Mouse (Mus musculus): ENCODE data around the gene Rhcg.

Rhcg gene

DNA sequence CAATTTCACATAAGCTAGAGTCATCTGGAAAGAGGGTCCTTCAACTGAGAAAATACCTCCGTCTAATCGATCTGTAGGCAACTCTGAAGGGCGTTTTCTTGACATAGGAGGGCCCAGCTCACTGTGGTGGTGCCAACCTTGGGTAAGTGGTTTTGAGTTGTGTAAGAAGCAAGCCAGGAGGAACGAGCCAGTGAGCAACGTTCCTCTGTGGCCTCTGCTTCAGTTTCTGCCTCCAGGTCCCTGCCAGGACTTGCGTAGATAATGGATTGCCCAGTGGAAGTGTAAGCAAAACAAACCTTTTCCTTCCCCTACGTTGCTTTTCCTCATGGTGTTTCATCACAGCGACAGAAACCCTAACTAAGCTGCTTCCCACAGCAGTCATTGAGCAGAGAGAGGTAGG lies 15.5 kb downstream of the Rhcg start:
- no peak for DNase-seq (ENCODE audit: low spot score in 2 of 2)

GRCm38 (mm10) chr7:79600122-79600521 lies 17.3 kb downstream of the Rhcg start:
- no peak for DNase-seq (ENCODE audit: low spot score in 2 of 2)

DNA sequence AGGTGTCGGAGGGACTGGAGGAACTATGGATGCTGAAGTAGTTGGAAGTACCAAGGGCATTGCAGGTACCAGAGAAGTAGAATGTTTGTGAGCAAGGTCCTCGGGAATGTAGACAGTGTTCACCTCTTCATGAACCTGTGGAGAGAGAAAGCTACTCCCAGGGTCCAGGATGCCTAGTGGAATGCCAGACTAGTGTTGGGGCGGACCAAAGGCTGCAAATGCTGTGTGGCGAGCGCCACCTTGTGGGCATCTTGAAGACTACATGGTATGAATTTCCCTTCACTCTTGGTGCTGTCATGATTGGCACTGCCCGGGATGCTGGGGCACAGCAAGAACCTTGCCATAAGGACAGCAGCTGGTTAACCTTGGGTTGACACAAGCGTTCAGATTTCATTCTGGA lies 22.6 kb downstream of the Rhcg start:
- peak; percentile 70 to 81 for DNase-seq (ENCODE audit: low spot score in 2 of 2)

DNA sequence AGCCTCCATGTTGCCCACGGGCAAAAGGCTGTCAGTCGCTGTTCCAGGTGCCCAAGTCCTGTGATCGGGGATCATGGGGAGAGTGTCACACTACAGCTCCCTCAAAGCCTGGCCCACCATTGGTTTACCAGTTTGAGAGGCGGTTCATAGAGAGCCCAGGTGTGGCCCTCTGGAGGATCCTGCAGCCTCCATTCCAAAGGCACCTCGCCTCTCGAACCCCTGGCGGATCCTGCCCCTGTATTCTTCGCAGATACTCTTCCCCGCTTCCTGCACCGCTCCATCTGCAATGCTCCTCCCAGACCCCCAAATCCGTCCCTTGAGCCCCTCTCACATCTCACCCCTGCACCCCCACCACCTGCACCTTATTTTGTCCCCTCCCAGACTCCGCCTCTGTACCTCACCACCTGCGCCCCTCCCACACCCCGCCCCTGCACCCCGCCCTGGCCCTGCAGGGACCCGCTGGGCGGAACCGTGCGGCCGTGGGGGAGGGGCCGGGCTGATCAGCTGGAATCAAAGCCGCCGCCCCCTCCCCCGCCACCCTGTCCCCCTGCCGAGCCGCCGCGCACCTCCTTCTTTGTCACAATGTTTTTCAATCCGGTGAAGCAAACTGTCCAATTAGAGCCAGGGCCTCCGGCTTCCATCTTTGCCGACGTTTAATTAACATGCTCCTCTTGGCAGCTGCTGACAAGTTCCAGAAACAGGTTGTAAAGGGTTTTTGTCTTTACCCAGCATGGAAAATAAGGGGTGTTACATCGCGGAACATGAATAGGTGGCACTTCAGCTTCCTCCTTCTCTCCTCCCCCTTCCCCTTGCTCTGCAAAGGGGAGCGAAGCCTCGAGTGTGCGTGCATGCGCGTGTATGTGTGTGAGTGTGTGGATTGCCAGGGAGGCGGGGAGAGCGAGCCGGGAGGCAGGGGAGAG lies 25.4 kb downstream of the Rhcg start:
- peak in 1 of 2 experiments; percentile 71 for DNase-seq (ENCODE audit: low spot score in 2 of 2)

DNA sequence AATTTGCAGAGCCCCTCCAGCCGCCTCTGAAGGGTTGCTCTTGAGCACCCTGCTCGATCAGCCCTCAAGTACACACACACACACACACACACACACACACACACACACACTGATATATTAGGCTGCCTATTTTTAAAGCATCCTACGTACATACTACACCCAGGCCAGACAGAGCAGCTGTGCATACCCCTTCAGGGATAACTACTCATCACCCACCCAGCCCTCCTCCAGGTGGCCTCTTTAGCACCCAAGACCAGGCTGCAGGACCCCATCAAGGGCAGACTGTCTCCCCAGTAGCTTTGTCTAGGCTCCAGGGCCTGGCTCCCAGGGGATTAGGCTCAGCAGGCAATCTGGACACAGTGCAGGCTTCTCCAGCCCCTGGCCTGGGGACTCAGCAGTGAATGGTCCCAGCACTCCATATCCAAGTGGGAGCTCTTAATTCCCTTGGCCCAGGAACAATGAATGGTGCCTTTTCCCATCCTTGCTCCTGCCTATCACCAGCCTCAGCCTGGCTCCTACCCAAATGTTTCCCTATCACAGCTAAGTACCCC lies 26.8 kb downstream of the Rhcg start:
- no peak for DNase-seq (ENCODE audit: low spot score in 2 of 2)

- DNase-seq (ENCODE audit: low spot score in 2 of 2) = no peak
These were observed 27.5 kb downstream of the Rhcg start for GRCm38 (mm10) chr7:79589763-79590559.

GRCm38 (mm10) chr7:79588284-79588683 lies 29.2 kb downstream of the Rhcg start:
- DNase-seq (ENCODE audit: low spot score in 2 of 2) = no peak

DNA sequence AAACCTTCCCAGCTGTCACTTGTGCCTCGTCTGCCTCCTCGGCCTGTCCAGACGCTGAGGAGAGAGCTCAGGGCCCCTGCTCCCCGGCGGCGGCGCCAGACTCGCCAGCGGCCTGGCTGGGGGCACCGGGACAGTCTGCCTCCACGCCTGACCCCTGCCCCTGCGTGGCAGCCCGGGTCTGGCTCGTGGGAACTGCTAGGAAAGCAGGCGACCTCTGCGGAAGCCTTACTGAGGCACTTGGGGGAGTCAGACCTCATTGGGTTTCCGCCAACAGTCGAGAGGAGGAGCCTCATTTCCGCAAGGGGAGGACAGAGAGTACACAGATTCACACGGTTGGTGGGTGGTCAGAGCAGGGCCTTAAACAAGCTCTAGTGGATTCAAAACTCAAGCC lies 38.6 kb downstream of the Rhcg start:
- peak in 1 of 2 experiments; percentile 42 for DNase-seq (ENCODE audit: low spot score in 2 of 2)

DNA sequence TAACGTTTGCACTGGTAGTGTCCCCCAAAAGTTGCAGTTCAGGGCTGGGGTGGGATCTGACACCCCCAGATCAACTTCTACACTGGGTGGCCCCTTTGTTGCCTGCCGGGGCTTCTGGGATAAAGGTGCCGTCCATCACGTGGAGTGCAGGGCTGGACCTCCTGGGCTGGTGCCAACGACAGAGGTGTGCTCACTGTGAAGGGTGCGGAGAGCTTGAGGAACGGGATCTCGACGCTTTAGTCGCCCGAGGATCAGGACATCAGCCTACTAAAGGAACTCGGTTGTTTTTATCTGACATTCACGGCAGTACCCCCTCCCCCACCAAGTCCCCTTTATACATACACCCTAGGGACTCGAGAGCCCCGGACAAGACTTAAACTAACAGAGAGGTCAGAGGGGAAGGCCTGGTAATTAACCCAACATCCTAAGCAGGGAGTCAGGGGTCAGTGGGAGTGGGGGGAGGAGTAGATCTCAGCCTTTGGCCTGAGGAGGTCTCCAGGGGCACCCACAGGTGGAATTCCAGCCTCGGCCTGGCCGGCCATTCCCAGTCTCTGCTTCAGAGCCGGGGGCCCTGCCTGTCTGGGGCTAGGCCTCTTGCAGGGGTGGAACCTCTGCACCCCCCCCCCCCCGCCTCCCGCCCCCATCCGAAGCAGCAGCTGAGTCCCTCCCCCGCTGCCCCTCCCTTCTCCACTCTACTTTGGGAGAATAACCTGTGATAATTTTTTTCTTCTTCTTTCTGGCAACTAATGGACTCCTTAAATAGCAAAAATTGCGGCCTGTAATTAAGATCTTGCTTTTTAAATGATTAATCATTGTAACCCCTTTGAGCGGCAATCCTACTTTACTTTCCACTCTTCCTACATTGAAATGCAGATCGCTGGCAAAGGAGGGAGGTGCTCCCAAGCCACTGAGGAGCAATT lies 39.3 kb downstream of the Rhcg start:
- no peak for DNase-seq (ENCODE audit: low spot score in 2 of 2)

GRCm38 (mm10) chr7:79577096-79577874 lies 40.2 kb downstream of the Rhcg start:
- DNase-seq (ENCODE audit: low spot score in 2 of 2) = no peak

GRCm38 (mm10) chr7:79576659-79577058 lies 40.8 kb downstream of the Rhcg start:
- peak; percentile 56 to 58 for DNase-seq (ENCODE audit: low spot score in 2 of 2)

DNA sequence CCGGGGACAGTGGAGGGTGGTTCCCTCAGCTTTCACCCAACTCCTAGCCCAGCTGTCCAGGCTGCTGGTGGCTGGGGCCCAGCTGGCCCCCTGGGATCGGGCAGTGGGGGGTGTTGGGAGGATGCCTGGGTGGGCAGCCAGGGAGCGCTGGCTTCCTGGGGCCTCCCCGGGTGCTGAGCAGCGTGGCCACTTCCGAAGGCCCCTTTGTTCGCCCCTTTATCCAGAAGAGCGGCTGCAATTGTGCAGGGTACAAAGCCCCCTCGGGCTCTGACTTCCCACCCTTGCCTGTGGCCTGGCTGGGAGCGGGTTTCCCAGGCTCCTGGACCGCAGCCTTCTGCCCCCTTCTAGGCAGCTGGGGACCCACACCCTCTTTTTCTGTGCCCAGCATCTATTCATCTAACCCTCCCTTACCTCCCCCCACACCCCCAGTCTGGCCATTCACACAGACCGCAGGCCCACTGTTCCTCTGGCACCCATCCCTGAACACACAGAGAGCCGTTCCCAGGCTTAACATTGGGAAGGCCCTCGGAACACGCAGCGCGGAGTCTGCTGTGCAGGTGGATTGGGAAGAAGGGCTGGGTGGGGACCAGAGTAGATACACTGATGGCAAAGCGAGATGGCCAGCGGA lies 45.2 kb downstream of the Rhcg start:
- peak in 1 of 2 experiments; percentile 63 for DNase-seq (ENCODE audit: low spot score in 2 of 2)

GRCm38 (mm10) chr7:79568937-79569535 lies 48.4 kb downstream of the Rhcg start:
- peak in 1 of 2 experiments; percentile 45 for DNase-seq (ENCODE audit: low spot score in 2 of 2)

DNA sequence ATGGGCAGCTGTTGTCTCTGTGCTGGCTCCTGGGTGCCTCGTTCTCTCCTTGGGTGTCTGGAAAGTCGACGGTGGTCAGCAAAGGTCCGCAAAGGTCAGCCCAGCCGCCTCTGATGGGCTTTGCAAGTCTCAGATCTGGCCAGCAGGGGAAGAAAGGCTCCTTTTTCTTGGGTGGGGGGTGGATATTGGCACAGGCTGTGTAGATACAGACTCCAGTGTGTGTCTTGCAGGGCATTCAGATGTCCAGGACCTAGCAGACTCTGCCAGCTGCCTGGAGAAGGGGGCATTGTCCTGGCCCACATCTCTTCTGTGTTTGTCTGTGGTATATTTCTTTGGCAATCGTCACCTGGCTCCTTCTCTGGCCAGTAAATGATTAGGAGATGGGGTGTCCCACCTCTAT lies 49.2 kb downstream of the Rhcg start:
- no peak for DNase-seq (ENCODE audit: low spot score in 2 of 2)

- no peak for DNase-seq (ENCODE audit: low spot score in 2 of 2)
These were observed 53.8 kb downstream of the Rhcg start for GRCm38 (mm10) chr7:79563675-79564074.

DNA sequence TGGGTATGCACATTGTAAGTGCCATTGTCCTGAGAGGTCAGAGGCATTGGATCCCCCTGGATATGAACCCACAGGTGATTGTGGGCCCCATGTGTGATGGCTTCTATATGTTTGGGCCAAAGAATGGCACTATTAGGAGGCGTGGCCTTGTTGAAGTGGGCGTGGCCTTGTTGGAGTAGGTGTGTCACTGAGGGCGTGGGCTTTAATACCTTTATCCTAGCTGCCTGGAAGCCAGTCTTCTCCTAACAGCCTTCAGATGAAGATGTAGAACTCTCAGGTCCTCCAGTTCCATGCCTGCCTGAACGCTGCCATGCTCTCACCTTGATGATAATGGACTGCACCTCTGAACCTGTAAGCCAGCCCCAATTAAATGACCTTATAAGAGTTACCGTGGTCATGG lies 55.1 kb downstream of the Rhcg start:
- no peak for DNase-seq (ENCODE audit: low spot score in 2 of 2)

GRCm38 (mm10) chr7:79558698-79559097 lies 58.8 kb downstream of the Rhcg start:
- no peak for DNase-seq (ENCODE audit: low spot score in 2 of 2)

DNA sequence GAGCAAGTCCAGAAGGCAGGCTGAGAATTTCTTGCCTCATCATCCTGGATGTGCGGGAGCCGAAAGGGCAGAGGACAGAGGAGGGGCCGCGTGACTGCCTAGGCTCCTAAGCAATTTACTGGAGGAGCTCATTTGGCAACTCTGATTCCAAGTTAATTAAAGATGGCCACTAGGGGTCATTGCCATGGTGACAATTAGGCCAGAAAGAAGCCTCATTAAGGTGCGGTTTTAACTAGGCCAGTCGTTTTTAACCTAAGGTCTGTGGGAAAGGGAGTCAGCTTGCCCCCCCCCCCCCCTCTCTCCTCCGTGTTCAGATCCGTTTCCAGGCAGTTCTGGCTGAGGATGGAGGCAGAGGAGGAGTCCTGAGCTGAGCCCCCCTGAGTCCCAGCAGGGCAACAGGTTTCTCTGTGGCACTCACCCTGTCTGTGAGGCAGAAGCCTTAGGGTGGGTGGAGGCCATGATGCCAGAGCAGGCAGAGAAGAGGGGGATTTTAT lies 59.7 kb downstream of the Rhcg start:
- no peak for DNase-seq (ENCODE audit: low spot score in 2 of 2)

DNA sequence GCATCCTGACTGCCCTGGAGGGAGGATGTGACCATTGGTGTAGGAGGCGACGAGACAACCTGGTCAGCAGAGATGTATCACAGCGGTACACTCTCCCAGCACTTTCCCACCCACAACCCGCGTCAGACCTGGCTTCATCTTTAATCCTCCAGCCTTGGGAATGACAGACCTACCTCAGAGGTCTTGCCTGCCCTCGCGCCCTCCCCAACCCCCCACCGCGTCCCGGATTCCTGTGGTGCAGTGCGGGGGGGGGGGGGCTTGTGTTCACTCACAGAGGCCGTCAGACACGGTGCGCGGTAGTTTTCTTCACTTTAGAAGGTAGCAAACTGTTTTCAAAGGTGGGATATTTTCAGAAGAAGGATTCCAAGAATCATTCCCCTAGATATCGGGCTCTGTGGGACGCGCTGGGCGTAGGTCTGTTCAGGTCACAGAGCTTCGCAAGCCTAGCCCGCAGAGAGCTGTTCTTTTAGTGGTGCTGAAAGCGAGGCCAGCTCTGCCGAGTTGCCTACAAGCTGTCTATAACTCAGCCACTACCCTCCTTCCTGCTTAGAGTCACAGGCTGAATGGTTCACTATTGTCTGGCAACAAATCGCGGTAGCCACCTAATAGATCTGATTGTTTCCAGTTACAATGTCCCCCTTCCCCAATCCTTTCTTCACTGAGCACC lies 62.0 kb downstream of the Rhcg start:
- DNase-seq (ENCODE audit: low spot score in 2 of 2) = no peak

Measured in frontal cortex, postnatal 14 days (tissue).